Mouse (Mus musculus): Measurements from ENCODE around the gene Lsm14b. TPM values are rescaled to one million over a fixed set of nuclear protein-coding genes. Genes with fewer than 3 reads are reported as not detected.

Gene Lsm14b
- polyA plus RNA-seq, 1 experiment from 2014 or later, result 10.2 TPM

DNA sequence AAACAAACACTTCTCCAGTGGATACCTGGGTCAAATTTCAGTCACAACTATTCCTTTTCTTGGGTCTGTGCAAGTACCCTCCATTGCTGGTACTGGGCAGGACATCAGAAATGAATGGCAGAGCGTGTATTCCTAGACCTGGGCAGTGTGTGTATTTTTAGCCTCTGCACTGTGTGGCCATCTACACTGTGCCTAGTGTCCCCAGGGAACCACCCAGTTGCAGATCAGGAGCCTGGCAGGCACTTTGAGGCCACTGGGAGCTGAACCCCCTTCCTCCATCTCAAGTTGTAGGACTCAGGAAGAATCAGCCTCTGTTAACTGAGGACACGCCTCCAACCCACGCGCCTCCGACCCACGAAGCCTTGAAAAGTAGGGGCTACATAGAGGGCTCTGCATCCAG, 2.0 kb upstream of the Lsm14b start:
- Histone ChIP-seq H3K27me3 (ENCODE audit: control insufficient read depth, insufficient read depth, low read length) (peaks cover 16% of the 10 kb centered on the region), H3K4me2 (ENCODE audit: low read depth, severe bottlenecking) (no peak overlapping the region), H3K4me3 (ENCODE audit: low read depth, low read length) (no peak overlapping the region), H3K9ac (ENCODE audit: low read length) (no peak overlapping the region), H3K9me3 (ENCODE audit: control insufficient read depth, low read length) (no peaks in the 10 kb centered on the region), H3K36me3 (ENCODE audit: control insufficient read depth, insufficient read depth, low read length) (peaks cover 2% of the 10 kb centered on the region; the same call in 1 of the 2 replicates), H3K4me1 (ENCODE audit: control insufficient read depth, insufficient read depth, low read length) (peaks cover 19% of the 10 kb centered on the region), H3K27ac (replicated peaks; ENCODE audit: low read depth, low read length) (no peak overlapping the region)
- ATAC-seq (ENCODE audit: insufficient number of reproducible peaks, low FRiP score, low TSS enrichment, low read depth) (no peak), DNase-seq (ENCODE audit: low spot score) (no peak)
- WGBS, result 64% methylated on average over 6 of the region's 6 CpGs

- H3K4me2 ChIP-seq (ENCODE audit: low read depth, severe bottlenecking), result peak overlapping the region; percentile 88
- DNase-seq (ENCODE audit: low spot score) (no peak), ATAC-seq (ENCODE audit: insufficient number of reproducible peaks, low FRiP score, low TSS enrichment, low read depth) (peak; percentile 13)
- no peaks in the 10 kb centered on the region for H3K9me3 ChIP-seq (ENCODE audit: control insufficient read depth, low read length)
- H3K4me3 ChIP-seq (ENCODE audit: low read depth, low read length), result peak overlapping the region; percentile 99
- H3K36me3 ChIP-seq (ENCODE audit: control insufficient read depth, insufficient read depth, low read length), result peaks cover 6% of the 10 kb centered on the region; the same call in 1 of the 2 replicates
- peak overlapping the region; percentile 82 for H3K27ac ChIP-seq (replicated peaks; ENCODE audit: low read depth, low read length)
- peaks cover 16% of the 10 kb centered on the region for H3K27me3 ChIP-seq (ENCODE audit: control insufficient read depth, insufficient read depth, low read length)
- peak overlapping the region; percentile 98 for H3K9ac ChIP-seq (ENCODE audit: low read length)
- peaks cover 21% of the 10 kb centered on the region for H3K4me1 ChIP-seq (ENCODE audit: control insufficient read depth, insufficient read depth, low read length)
- under 1% methylated on average over 82 of the region's 84 CpGs for WGBS
These were observed 511 bp downstream of the Lsm14b start for GRCm38 (mm10) chr2:180025135-180025860.

- WGBS, result 10% methylated on average over 6 of the region's 6 CpGs
- ATAC-seq (ENCODE audit: insufficient number of reproducible peaks, low FRiP score, low TSS enrichment, low read depth), result no peak
- H3K27me3 ChIP-seq (ENCODE audit: control insufficient read depth, insufficient read depth, low read length), result peaks cover 14% of the 10 kb centered on the region
- peaks cover 6% of the 10 kb centered on the region for H3K36me3 ChIP-seq (ENCODE audit: control insufficient read depth, insufficient read depth, low read length)
- H3K4me3 ChIP-seq (ENCODE audit: low read depth, low read length), result peak overlapping the region; percentile 99
- H3K27ac ChIP-seq (replicated peaks; ENCODE audit: low read depth, low read length), result no peak overlapping the region
- DNase-seq (ENCODE audit: low spot score), result no peak
- peak overlapping the region; percentile 98 for H3K9ac ChIP-seq (ENCODE audit: low read length)
- peaks cover 21% of the 10 kb centered on the region for H3K4me1 ChIP-seq (ENCODE audit: control insufficient read depth, insufficient read depth, low read length)
- no peaks in the 10 kb centered on the region for H3K9me3 ChIP-seq (ENCODE audit: control insufficient read depth, low read length)
- H3K4me2 ChIP-seq (ENCODE audit: low read depth, severe bottlenecking), result peak overlapping the region; percentile 88
These were observed 1.0 kb downstream of the Lsm14b start for GRCm38 (mm10) chr2:180025861-180026200.

GRCm38 (mm10) chr2:180027768-180028167, 3.0 kb downstream of the Lsm14b start:
- peak overlapping the region; percentile 88; the same call in 1 of the 2 replicates for H3K4me2 ChIP-seq (ENCODE audit: low read depth, severe bottlenecking)
- H3K9me3 ChIP-seq (ENCODE audit: control insufficient read depth, low read length), result no peaks in the 10 kb centered on the region
- DNase-seq (ENCODE audit: low spot score) (no peak), ATAC-seq (ENCODE audit: insufficient number of reproducible peaks, low FRiP score, low TSS enrichment, low read depth) (no peak)
- H3K27ac ChIP-seq (replicated peaks; ENCODE audit: low read depth, low read length), result no peak overlapping the region
- H3K36me3 ChIP-seq (ENCODE audit: control insufficient read depth, insufficient read depth, low read length), result peaks cover 9% of the 10 kb centered on the region
- H3K4me1 ChIP-seq (ENCODE audit: control insufficient read depth, insufficient read depth, low read length), result peaks cover 21% of the 10 kb centered on the region
- H3K9ac ChIP-seq (ENCODE audit: low read length), result 0 out of 2 replicates have a peak overlapping the region, but pooled peaks have one; percentile 28
- H3K27me3 ChIP-seq (ENCODE audit: control insufficient read depth, insufficient read depth, low read length), result peaks cover 6% of the 10 kb centered on the region; the same call in 1 of the 2 replicates
- no peak overlapping the region; the same call in 1 of the 2 replicates for H3K4me3 ChIP-seq (ENCODE audit: low read depth, low read length)
- WGBS, result 85% methylated on average over 9 of the region's 9 CpGs

- H3K4me3 ChIP-seq (ENCODE audit: low read depth, low read length), result no peak overlapping the region
- no peak for DNase-seq (ENCODE audit: low spot score)
- H3K9ac ChIP-seq (ENCODE audit: low read length), result no peak overlapping the region
- no peak for ATAC-seq (ENCODE audit: insufficient number of reproducible peaks, low FRiP score, low TSS enrichment, low read depth)
- 94% methylated on average over 6 of the region's 6 CpGs for WGBS
- no peaks in the 10 kb centered on the region for H3K27me3 ChIP-seq (ENCODE audit: control insufficient read depth, insufficient read depth, low read length)
- H3K4me2 ChIP-seq (ENCODE audit: low read depth, severe bottlenecking), result no peak overlapping the region
- no peak overlapping the region for H3K27ac ChIP-seq (replicated peaks; ENCODE audit: low read depth, low read length)
- H3K4me1 ChIP-seq (ENCODE audit: control insufficient read depth, insufficient read depth, low read length), result peaks cover 23% of the 10 kb centered on the region
- H3K36me3 ChIP-seq (ENCODE audit: control insufficient read depth, insufficient read depth, low read length), result peaks cover 21% of the 10 kb centered on the region
- no peaks in the 10 kb centered on the region for H3K9me3 ChIP-seq (ENCODE audit: control insufficient read depth, low read length)
These were observed 6.5 kb downstream of the Lsm14b start for GRCm38 (mm10) chr2:180031270-180031669.

DNA sequence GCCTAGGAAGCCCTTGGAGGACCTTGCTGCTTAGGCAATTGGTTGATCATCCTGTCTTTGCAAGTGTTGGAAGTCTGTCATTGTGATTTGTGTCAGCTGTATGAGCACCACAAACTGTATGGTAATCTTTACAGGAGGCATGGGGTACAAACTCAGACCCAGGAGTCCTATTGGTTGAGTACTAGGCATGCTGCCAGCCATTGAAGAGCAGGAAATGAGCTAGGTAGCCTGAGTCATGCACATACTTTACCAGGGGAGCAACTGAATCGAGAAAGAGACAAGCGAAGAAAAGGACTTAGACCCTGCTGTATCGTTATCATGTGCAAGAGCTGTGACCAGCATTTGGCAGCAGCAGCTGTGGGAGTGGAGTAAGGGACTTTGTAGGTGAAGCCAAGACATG, 8.1 kb downstream of the Lsm14b start:
- no peak for DNase-seq (ENCODE audit: low spot score)
- WGBS, result 85% methylated on average over 3 of the region's 3 CpGs
- no peak for ATAC-seq (ENCODE audit: insufficient number of reproducible peaks, low FRiP score, low TSS enrichment, low read depth)
- peaks cover 28% of the 10 kb centered on the region; the same call in 1 of the 2 replicates for H3K36me3 ChIP-seq (ENCODE audit: control insufficient read depth, insufficient read depth, low read length)
- H3K4me3 ChIP-seq (ENCODE audit: low read depth, low read length), result no peak overlapping the region
- H3K27ac ChIP-seq (replicated peaks; ENCODE audit: low read depth, low read length), result 0 out of 2 replicates have a peak overlapping the region, but pooled peaks have one; percentile 3
- H3K27me3 ChIP-seq (ENCODE audit: control insufficient read depth, insufficient read depth, low read length), result no peaks in the 10 kb centered on the region
- no peaks in the 10 kb centered on the region for H3K9me3 ChIP-seq (ENCODE audit: control insufficient read depth, low read length)
- no peak overlapping the region for H3K4me2 ChIP-seq (ENCODE audit: low read depth, severe bottlenecking)
- H3K4me1 ChIP-seq (ENCODE audit: control insufficient read depth, insufficient read depth, low read length), result peaks cover 6% of the 10 kb centered on the region
- H3K9ac ChIP-seq (ENCODE audit: low read length), result no peak overlapping the region

GRCm38 (mm10) chr2:180033956-180034355, 9.2 kb downstream of the Lsm14b start:
- Histone ChIP-seq H3K4me3 (ENCODE audit: low read depth, low read length) (no peak overlapping the region), H3K4me2 (ENCODE audit: low read depth, severe bottlenecking) (no peak overlapping the region), H3K4me1 (ENCODE audit: control insufficient read depth, insufficient read depth, low read length) (peaks cover 6% of the 10 kb centered on the region; the same call in 1 of the 2 replicates), H3K9me3 (ENCODE audit: control insufficient read depth, low read length) (no peaks in the 10 kb centered on the region), H3K9ac (ENCODE audit: low read length) (no peak overlapping the region), H3K27ac (replicated peaks; ENCODE audit: low read depth, low read length) (peak overlapping the region; percentile 16; the same call in 1 of the 2 replicates), H3K27me3 (ENCODE audit: control insufficient read depth, insufficient read depth, low read length) (no peaks in the 10 kb centered on the region), H3K36me3 (ENCODE audit: control insufficient read depth, insufficient read depth, low read length) (peaks cover 33% of the 10 kb centered on the region)
- ATAC-seq (ENCODE audit: insufficient number of reproducible peaks, low FRiP score, low TSS enrichment, low read depth) (0 out of 2 replicates have a peak, but pooled peaks have one; percentile 32), DNase-seq (ENCODE audit: low spot score) (no peak)
- 55% methylated on average over 3 of the region's 3 CpGs for WGBS

- no peaks in the 10 kb centered on the region for H3K9me3 ChIP-seq (ENCODE audit: control insufficient read depth, low read length)
- WGBS, result 54% methylated on average over 5 of the region's 5 CpGs
- ATAC-seq (ENCODE audit: insufficient number of reproducible peaks, low FRiP score, low TSS enrichment, low read depth) (no peak), DNase-seq (ENCODE audit: low spot score) (no peak)
- peaks cover 33% of the 10 kb centered on the region for H3K36me3 ChIP-seq (ENCODE audit: control insufficient read depth, insufficient read depth, low read length)
- no peak overlapping the region for H3K4me2 ChIP-seq (ENCODE audit: low read depth, severe bottlenecking)
- no peak overlapping the region for H3K4me3 ChIP-seq (ENCODE audit: low read depth, low read length)
- H3K27me3 ChIP-seq (ENCODE audit: control insufficient read depth, insufficient read depth, low read length), result no peaks in the 10 kb centered on the region
- peaks cover 6% of the 10 kb centered on the region; the same call in 1 of the 2 replicates for H3K4me1 ChIP-seq (ENCODE audit: control insufficient read depth, insufficient read depth, low read length)
- no peak overlapping the region for H3K27ac ChIP-seq (replicated peaks; ENCODE audit: low read depth, low read length)
- no peak overlapping the region for H3K9ac ChIP-seq (ENCODE audit: low read length)
These were observed 10.0 kb downstream of the Lsm14b start for GRCm38 (mm10) chr2:180034753-180035152.

Data from limb, embryonic 11.5 days (tissue).